Mouse (Mus musculus): ENCODE measurements around the gene Iqch.

- no peak for TF ChIP-seq POLR2A (IDR thresholded peaks at IDR 0.05; ENCODE audit: insufficient read depth, low read depth, low read length)
- TF ChIP-seq CTCF (IDR thresholded peaks at IDR 0.05): no peak
These were observed 181.9 kb downstream of the Iqch start for GRCm38 (mm10) chr9:63420396-63420795.

Measured in heart, adult 2 months (tissue).